Mouse (Mus musculus): ENCODE measurements at regions not wholly inside any gene's neighbourhood (a gene's known extent, or its start where the extent isn't known, plus 50 kb on each side); places are given as distances from the start of the nearest gene placed in this dataset.
A peak's percentile ranks its signal among the peaks of the same experiment; 100 is the strongest.
"Not testable (repeated sequence)": the region's sequence is repeated elsewhere in the genome, so short reads cannot be mapped to it uniquely, and the experiment has no call there.

DNA sequence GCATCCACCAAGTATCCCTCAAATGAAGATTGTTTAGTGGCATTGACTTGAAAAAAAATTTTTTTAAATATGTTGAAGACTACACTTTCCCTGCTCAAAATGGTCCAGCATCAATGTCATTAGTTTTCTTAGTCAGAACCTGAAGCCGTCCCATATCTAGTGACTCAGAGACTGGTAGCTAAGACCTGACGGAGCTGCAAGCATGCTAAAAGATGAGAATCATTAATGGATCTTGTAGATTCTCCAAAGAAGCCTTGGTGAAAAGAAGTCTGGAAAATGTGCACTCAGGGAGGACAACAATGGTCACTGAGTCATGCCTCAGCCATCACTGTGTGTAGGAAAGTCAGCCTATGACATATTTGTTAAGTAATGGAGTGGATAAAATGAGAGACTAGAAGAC lies 71.2 kb upstream of the Rmdn2 start:
- no peak overlapping the region for H3K4me3 ChIP-seq (ENCODE audit: low read length)
- H3K4me2 ChIP-seq (ENCODE audit: low read depth, low read length): no peak overlapping the region
- no peaks in the 10 kb centered on the region for H3K9me3 ChIP-seq (ENCODE audit: low read length)
- ATAC-seq: no peak
- H3K9ac ChIP-seq (replicated peaks; ENCODE audit: low read length): no peak overlapping the region
- H3K27ac ChIP-seq: no peak overlapping the region
- H3K4me1 ChIP-seq (ENCODE audit: insufficient read depth, low read length): peaks cover 5% of the 10 kb centered on the region
- 92% methylated on average over 2 of the region's 2 CpGs for WGBS
- no peak for DNase-seq (ENCODE audit: low spot score)
- no peaks in the 10 kb centered on the region for H3K36me3 ChIP-seq (ENCODE audit: insufficient read depth, low read length)
- TF ChIP-seq CTCF (IDR thresholded peaks at IDR 0.05; ENCODE audit: low read depth): no peak
- H3K27me3 ChIP-seq (ENCODE audit: insufficient read depth, low read length): no peaks in the 10 kb centered on the region

DNA sequence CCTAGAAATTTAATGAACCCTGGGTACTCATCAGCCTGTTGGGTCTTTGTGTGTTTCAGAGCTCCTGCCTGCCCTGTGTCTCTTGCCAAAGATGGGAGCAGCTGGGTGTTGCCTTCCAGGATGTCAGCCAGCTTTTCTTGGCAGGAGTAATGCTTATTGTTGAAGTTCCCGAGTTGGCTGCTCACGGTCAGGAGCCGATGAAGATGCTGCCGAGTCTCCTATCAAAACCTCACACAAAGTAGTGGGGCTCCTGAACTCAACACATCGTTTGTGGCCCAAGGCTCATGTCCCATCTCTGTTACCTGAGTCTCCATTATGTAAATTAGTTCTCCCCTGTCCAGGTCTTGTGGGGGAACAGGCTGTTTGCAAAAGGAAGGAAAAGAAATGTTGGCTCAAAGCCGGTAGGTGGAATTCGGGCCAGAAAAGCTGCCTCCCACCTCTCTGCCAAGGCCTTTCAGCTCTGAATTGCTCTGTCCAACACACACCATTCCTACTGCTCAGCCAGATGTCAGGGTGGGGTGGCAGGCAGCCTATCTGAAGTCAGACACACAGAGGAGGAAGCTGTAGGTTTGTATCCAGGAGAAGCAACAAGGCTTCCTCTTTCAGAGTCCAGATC lies 67.6 kb upstream of the Rmdn2 start:
- Histone ChIP-seq H3K9ac (replicated peaks; ENCODE audit: low read length) (no peak overlapping the region), H3K27ac (peak overlapping the region; percentile 60; the same call in 1 of the 2 replicates), H3K9me3 (ENCODE audit: low read length) (no peaks in the 10 kb centered on the region), H3K36me3 (ENCODE audit: insufficient read depth, low read length) (no peaks in the 10 kb centered on the region), H3K4me3 (ENCODE audit: low read length) (no peak overlapping the region), H3K4me1 (ENCODE audit: insufficient read depth, low read length) (peaks cover 5% of the 10 kb centered on the region), H3K27me3 (ENCODE audit: insufficient read depth, low read length) (no peaks in the 10 kb centered on the region), H3K4me2 (ENCODE audit: low read depth, low read length) (peak overlapping the region; percentile 23; the same call in 1 of the 2 replicates)
- peak; percentile 87 for ATAC-seq
- 32% methylated on average over 7 of the region's 7 CpGs for WGBS
- no peak for TF ChIP-seq CTCF (IDR thresholded peaks at IDR 0.05; ENCODE audit: low read depth)
- DNase-seq (ENCODE audit: low spot score): peak; percentile 86

DNA sequence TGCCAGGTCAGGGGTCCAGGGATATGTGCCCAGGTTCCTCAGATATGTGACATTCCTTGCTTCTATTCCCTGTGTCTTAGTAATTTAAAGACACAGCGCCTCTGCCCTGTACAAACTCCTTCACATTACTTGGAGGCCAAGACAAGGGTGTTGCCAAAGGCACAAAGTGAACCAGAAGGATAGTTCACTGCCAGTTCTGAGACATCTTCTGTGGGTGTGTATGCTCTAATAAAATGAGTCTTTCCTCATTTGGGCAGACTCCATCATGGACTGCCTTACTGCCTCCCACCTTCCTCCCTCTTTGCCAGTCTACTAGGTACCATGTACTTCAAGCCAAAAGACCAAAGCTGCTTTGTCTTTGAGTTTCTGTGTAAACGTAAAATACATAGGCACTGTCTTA lies 65.8 kb upstream of the Rmdn2 start:
- Histone ChIP-seq H3K27ac (no peak overlapping the region), H3K4me3 (ENCODE audit: low read length) (no peak overlapping the region), H3K4me1 (ENCODE audit: insufficient read depth, low read length) (peaks cover 5% of the 10 kb centered on the region), H3K9me3 (ENCODE audit: low read length) (no peaks in the 10 kb centered on the region), H3K36me3 (ENCODE audit: insufficient read depth, low read length) (no peaks in the 10 kb centered on the region), H3K9ac (replicated peaks; ENCODE audit: low read length) (no peak overlapping the region), H3K27me3 (ENCODE audit: insufficient read depth, low read length) (no peaks in the 10 kb centered on the region), H3K4me2 (ENCODE audit: low read depth, low read length) (no peak overlapping the region)
- ATAC-seq (no peak), DNase-seq (ENCODE audit: low spot score) (no peak)
- WGBS: 78% methylated on average over 2 of the region's 2 CpGs
- no peak for TF ChIP-seq CTCF (IDR thresholded peaks at IDR 0.05; ENCODE audit: low read depth)

DNA sequence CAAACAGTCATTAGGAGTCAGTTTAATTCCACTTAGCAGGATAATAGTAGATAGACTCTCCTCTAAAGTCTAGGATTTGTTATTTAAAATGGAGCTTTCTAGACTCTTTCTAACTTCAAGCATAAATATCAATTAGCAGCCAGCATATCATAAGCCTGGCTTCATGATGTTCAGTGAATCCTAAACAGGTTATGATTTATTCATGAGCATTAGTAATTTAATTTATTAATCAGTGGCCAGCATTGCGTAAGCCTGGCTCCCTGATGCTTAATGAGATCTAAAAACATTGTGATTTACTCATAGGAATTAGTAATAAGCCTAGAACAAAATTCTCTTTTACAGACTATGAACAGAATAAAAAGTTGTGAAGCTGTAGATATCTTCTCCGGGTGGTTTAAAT lies 64.6 kb upstream of the Rmdn2 start:
- DNase-seq (ENCODE audit: low spot score) (no peak), ATAC-seq (no peak)
- no peaks in the 10 kb centered on the region for H3K27me3 ChIP-seq (ENCODE audit: insufficient read depth, low read length)
- no peak overlapping the region for H3K9ac ChIP-seq (replicated peaks; ENCODE audit: low read length)
- peaks cover 5% of the 10 kb centered on the region for H3K4me1 ChIP-seq (ENCODE audit: insufficient read depth, low read length)
- H3K4me2 ChIP-seq (ENCODE audit: low read depth, low read length): no peak overlapping the region
- H3K4me3 ChIP-seq (ENCODE audit: low read length): no peak overlapping the region
- 63% methylated on average over 2 of the region's 2 CpGs for WGBS
- TF ChIP-seq CTCF (IDR thresholded peaks at IDR 0.05; ENCODE audit: low read depth): no peak
- no peaks in the 10 kb centered on the region for H3K36me3 ChIP-seq (ENCODE audit: insufficient read depth, low read length)
- no peaks in the 10 kb centered on the region for H3K9me3 ChIP-seq (ENCODE audit: low read length)
- no peak overlapping the region for H3K27ac ChIP-seq

DNA sequence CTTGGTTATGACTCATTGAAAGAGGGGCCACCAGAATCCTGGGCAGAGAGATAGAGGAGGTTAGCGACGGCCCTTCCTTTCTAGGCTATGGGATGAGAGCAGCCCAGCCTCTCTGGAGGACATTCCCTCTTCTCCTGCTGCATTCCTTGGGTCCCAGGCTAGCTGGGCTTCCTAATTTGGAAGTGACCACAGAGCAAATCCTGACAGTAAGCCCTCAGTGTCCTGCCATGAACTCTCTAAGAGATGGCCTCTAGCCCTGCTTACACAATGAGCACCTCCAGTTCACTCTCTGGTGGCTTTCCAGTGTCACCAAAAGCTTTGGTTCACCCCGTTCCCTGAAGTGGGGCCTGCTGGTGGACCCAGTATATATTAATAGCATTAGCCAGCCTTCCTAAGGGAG lies 64.1 kb upstream of the Rmdn2 start:
- Histone ChIP-seq H3K4me2 (ENCODE audit: low read depth, low read length) (no peak overlapping the region), H3K9ac (replicated peaks; ENCODE audit: low read length) (no peak overlapping the region), H3K27ac (no peak overlapping the region), H3K4me1 (ENCODE audit: insufficient read depth, low read length) (peaks cover 5% of the 10 kb centered on the region), H3K4me3 (ENCODE audit: low read length) (no peak overlapping the region), H3K9me3 (ENCODE audit: low read length) (no peaks in the 10 kb centered on the region), H3K27me3 (ENCODE audit: insufficient read depth, low read length) (no peaks in the 10 kb centered on the region), H3K36me3 (ENCODE audit: insufficient read depth, low read length) (no peaks in the 10 kb centered on the region)
- 85% methylated on average over 3 of the region's 3 CpGs for WGBS
- ATAC-seq: no peak
- DNase-seq (ENCODE audit: low spot score): no peak
- TF ChIP-seq CTCF (IDR thresholded peaks at IDR 0.05; ENCODE audit: low read depth): no peak

DNA sequence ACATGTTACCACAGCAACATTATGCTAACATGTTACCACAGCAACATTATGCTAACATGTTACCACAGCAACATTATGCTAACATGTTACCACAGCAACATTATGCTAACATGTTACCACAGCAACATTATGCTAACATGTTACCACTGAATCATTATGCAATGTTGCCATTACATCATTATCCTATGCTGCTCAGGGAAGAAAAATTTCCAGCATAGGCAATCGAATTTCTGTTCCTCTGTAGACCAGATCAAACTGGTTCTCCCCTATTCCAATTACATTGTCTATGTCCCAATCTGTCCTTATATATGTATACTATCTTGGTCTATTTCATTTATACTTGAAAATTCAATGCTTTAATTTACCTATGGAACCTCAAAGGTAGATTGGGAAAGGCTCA lies 61.3 kb upstream of the Rmdn2 start:
- H3K36me3 ChIP-seq (ENCODE audit: insufficient read depth, low read length); ATAC-seq; H3K9ac ChIP-seq (replicated peaks; ENCODE audit: low read length); H3K27ac ChIP-seq; H3K4me3 ChIP-seq (ENCODE audit: low read length); H3K4me1 ChIP-seq (ENCODE audit: insufficient read depth, low read length); H3K9me3 ChIP-seq (ENCODE audit: low read length); DNase-seq (ENCODE audit: low spot score); H3K4me2 ChIP-seq (ENCODE audit: low read depth, low read length); H3K27me3 ChIP-seq (ENCODE audit: insufficient read depth, low read length): not testable (repeated sequence)
- 61% methylated on average over 1 of the region's 1 CpGs for WGBS

DNA sequence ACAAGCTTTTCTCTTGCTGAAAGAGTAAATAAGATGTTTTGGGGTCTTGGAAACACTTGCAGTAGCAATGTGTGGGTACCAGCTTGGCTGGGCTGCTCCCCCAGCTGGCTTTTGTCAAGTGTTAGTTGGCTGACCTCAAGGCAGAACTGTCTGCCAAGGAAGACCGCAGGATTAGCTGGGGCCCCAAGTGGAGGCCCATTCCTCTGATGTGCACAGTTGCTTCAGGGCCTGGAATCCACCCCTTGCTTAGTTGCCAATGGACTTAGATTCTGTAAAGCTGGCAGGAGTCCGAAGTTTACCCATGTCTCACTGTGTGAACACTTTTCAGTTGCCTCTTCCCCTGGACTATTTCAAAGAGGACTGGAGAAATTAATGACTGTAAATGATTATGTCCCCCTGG lies 57.8 kb upstream of the Rmdn2 start:
- Histone ChIP-seq H3K4me1 (ENCODE audit: insufficient read depth, low read length) (no peaks in the 10 kb centered on the region), H3K36me3 (ENCODE audit: insufficient read depth, low read length) (no peaks in the 10 kb centered on the region), H3K27me3 (ENCODE audit: insufficient read depth, low read length) (no peaks in the 10 kb centered on the region), H3K4me2 (ENCODE audit: low read depth, low read length) (no peak overlapping the region), H3K9ac (replicated peaks; ENCODE audit: low read length) (no peak overlapping the region), H3K27ac (no peak overlapping the region), H3K4me3 (ENCODE audit: low read length) (no peak overlapping the region), H3K9me3 (ENCODE audit: low read length) (no peaks in the 10 kb centered on the region)
- no peak for TF ChIP-seq CTCF (IDR thresholded peaks at IDR 0.05; ENCODE audit: low read depth)
- peak; percentile 61 for DNase-seq (ENCODE audit: low spot score)
- WGBS: 46% methylated on average over 2 of the region's 2 CpGs
- peak; percentile 35; the same call in 1 of the 2 replicates for ATAC-seq
